Mouse (Mus musculus) CD4-positive, CD25-positive, alpha-beta regulatory T cell, adult 4 months (primary cell): ENCODE data around the gene Best2. TPM values are rescaled to one million over a fixed set of nuclear protein-coding genes. Genes with fewer than 3 reads are reported as not detected.

Experiments
- ATAC-seq: one replicate; pipeline ENCODE4 v1.8.0; 2017
- polyA plus RNA-seq, 2 experiments: library from polyadenylated mRNA; unstranded; fragments of 100-300 nt; shearing (Covaris generic); gene quantifications; one replicate each; pipeline ENCODE4 v1.2.1; 2017

Gene Best2
- polyA plus RNA-seq, 2 experiments from 2014 or later: not detected

DNA sequence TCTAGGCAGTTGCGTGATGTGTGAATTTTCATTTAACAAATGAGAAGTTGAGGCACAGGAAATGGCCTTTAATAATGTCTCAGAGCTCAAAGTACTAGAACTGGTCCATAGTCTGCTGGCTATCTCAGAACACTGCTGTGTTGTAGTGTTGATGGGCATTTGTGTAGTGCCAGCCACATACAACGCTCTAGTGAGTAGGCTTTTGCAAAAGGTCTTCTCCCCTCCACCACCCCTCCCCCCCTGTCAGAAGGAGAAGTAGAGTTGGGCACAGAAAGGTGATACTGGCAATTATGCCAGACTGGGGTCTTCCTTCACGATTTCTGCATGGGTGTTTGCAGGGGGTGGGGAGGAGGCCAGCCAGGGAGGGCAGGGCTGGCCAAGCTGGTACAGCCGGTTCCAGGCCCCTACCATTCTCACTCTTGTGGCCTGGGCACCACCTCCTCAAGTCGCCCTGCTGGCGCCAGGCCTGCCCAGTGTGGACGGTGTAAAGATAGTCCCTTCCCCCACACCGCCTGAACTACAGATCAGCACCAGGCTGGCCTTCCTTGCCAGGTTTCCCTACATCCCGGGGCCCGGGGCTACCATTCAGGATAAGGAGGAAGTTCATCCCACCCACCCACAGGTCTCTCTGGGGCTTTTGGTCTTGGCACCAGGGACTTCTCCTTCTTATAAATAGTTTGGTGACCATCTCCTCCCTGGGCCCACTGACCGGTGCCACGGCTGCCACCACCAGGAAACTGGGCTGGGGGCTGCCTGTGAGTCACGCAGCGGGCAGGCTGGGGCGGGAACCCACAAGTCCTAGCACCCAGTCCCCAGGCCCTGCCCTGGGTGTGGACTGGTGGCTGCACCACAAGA is 32.5 kb downstream of the Best2 start:
- no peak for ATAC-seq

DNA sequence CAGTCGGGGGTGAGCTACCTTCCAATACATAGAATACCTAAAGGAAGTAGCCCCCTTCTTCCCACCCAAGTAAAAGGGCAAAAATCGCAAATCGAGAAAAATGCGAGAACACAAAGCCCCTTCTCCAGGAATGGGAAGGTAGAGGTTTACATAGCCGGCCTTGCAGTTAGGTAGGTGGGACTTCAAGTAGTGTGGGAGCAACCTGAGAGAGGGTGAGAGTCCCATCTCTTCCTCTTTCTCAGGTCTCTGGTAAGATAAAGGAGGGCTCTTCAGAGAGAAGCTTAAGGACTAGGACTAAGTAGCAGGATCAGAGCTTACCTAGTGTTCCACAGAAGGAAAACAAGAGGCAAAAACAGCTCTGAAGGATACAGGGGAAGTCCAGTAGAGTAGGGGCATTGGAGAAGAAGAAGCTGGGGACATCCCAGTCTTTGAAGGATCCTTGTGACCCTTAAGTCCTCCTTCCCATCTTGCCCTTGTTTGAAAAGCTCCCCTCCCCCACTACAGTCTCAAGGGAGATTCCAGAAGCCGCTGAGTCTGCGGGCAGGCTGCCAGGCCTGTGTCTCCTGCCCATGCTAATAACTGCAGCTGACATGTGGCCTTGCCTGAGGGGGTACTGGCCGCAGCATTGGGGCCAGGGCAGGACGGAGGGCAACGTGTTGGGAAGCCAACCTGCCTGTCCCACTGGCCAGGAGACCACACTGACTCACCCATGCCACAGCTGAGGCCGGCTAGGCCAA is 33.5 kb downstream of the Best2 start:
- ATAC-seq: no peak

DNA sequence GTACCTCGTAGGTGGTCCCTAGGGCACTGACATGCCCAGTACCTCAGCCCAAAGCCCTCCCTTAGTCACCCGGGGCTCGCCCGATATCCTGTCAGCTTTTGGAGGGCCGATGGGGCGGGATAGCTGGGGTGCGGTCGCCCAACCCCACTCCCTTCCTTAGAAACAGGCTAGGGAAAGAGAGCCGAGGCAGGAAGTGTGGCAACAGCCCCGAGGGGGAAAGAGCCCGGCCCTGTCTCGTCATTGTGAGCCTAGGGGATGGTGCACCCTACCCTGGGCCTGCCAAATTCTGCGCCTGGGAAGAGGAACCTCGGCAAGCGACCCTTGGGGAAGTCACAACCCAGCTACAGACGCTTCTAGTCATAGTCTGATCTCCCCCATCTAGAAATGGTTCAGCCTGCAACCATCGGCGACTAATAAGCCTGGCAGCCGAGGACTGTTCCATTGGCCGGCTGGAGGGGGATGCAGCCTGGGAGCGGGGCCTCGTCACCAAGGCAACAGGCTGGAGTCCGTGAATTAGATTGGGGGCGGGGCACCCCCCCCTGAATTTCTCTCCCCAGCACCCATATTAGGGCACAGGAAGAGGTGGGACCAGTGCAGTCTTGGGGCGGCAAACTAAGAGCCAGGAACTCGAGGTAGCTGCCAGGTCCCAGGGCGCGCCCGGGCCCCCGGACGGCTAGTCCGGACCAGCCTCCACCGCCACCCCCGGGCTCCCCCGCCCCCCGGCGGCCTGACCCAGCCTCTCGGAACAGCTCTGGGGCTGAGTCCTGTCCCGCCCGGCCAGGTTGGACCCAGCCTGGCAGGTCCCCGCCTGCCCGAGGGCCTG is 34.5 kb downstream of the Best2 start:
- ATAC-seq: peak; percentile 29

DNA sequence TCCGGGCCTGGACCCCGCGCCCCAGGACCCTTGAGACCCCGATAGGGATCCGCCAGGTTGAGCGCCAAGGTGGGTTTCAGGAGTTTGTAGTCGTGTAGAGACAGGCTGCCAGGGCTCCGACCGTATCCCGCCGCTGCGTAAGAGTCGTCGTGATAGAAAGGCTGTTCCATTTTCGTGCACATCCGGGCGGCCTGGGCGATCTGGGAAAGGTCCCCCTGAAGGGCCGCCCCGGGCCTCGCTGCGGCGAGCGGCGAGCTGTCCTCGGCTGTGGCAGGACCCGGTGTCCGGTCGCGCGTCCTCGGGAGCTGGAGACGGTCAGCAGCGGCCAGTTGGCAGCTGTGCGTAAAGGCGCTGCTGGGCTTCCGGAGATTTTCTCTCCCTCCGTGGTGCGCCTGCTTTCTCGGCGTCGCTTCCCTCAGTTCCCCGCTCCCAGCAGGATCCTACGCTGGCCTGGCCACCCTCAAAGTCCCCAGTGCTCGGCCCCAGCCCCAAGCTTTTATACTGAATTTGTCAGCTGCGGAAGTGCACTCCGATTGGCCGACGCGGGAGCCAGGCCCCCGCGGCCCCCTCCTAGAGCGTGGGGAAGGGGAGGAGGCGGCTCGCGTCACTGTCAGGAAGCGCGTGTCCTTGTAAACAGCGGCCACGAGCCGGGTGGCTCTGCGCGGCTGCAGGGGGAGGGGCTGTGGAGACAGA is 35.9 kb downstream of the Best2 start, which contains the start of gene Junb:
Gene Junb (minus strand): TSS at position 471 of the 693 bp plus-strand sequence.
- ATAC-seq: peak; percentile 38

DNA sequence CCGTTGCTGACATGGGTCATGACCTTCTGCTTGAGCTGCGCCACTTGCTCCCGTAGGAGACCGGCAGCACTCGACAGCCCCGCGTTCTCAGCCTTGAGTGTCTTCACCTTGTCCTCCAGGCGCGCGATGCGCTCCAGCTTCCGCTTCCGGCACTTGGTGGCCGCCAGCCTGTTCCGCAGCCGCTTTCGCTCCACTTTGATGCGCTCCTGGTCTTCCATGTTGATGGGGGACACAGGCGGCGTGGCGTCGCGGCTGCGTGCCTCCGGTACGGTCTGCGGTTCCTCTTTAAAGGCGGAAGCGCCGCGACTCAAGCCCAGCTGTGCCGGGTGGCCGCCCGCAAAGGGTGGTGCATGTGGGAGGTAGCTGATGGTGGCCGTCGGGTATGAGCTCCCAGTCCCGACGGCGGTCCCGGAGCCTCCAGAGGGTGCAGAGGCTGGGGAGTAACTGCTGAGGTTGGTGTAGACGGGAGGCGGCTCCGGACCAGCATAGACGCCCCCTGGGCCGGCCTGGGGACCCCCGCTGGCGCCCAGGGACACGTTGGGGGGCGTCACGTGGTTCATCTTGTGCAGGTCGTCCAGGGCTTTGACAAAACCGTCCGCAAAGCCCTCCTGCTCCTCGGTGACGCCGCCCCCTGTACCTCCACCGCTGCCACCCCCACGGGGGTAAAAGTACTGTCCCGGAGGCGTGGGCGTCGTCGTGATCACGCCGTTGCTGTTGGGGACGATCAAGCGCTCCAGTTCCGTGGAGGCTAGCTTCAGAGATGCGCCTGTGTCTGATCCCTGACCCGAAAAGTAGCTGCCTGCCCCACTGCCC is 36.7 kb downstream of the Best2 start:
- peak; percentile 5 for ATAC-seq

DNA sequence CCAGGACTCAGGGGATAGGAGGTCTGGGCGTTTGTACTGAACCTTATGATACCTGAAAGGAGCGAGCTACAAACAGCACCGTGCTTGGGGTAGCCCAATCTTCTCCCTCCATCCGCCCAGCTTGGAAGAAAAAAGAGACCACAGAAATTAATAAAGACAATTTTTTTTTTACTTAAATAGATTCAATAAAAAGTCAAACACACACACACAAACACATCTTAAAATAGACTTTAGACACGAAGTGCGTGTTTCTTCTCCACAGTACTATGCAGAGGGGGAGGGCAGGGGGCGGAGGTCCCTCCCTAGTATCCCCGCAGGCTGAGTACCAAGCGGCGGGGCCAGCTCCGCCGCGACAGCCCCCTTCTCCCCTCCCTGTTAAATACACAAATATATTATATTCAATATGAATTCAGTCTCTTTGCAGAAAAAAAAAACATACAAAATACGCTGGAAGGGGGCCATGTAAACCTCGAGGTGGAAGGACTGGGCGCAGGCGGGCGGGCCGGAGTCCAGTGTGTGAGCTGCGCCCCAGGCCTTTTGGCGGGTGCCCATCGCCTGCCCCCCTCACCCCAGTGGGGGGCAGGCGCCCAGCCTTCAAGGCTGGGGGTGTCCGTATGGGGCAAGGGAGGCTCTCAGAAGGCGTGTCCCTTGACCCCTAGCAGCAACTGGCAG is 37.4 kb downstream of the Best2 start:
- ATAC-seq: peak; percentile 0

DNA sequence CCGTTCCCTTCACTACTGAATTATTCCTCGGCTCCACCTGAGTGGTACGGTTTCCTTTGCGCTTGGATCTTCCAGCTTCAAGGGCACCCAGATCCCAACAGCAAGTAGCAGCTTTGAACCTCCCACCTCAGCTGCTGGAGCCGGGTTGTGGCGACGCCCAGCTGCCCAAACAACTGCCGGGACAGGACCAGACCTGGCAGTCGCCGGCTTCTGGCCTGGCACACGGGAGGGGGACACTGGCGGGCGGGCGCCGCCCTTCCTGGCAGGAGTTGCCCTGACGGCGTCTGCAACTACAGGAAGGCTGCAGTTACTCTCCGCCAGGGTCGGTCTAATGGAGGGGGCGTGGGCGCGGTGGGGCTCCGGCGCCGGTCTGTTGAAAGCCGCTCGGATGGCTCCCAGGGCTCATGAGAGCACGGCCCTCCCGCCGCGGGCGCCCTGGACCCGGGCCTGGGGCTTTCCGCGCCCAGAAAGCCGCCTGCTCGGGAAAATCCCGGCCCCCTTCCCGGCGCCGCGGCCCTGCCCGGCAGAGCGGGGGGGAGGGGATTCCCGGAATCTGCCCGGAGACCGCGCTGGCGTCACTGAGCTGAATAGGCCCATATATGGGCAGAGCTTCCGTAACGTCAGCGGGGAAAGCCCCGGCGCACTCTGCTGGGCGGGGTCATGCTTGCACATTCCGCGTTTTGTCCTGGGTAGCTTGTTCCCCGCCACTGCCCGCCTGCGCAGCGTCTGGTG is 38.1 kb downstream of the Best2 start:
- ATAC-seq: peak; percentile 51

DNA sequence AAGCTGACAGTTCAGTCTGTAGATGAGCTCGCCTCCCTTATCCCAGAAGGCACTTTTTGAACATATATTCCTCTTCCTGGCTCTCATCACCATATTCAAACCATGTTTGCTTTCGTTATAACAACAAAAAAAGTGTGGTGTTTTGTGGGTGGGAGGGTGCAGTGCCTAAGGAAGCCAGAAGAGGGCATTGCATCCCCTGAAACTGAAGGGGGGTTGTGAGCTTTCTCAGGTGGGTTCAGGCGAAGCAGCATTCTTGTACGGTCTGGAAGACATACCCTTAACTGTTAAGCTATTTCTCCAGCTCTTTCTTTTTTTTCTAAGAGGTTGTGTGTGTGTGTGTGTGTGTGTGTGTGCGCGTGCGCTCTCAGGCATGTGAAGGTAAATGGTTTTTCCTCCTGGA is 38.9 kb downstream of the Best2 start:
- ATAC-seq: no peak

- ATAC-seq: no peak
Observed at GRCm38 (mm10) chr8:84974543-84975142, 39.7 kb downstream of the Best2 start.

DNA sequence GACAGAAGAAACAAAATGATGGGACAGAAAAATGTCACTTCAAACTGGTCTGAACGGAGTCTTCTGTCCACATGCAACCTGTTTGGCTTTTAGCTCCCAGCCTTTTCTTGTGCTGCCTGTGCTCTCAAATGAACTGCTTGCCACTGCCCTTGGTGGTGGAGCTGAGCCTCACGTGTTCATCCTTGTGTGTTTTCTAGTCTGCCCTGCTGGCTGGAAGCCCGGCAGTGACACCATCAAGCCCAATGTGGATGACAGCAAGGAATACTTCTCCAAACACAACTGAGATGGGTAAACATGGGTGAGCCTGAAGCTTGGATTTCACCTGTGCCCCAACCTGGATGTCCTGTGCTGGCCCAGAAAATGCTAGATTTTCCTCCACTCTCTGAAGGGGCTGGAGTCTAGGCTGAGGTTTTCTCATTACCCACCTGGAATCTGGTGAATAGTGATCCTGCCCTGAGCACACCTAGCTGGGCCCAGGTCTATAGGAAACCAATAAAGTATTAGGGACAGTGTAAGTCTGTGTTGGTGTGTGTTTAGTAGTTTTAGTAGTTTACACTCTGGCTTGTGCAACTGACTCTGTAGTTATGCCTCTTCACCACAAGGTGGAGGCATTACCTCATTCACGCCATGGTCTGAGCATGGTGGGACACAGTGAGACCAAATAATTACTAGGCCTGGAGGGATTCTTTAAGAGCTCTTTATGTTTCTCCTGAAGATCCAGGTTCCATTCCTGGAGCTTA is 40.4 kb downstream of the Best2 start:
- no peak for ATAC-seq

GRCm38 (mm10) chr8:84973079-84973478 is 41.3 kb downstream of the Best2 start:
- ATAC-seq: no peak

DNA sequence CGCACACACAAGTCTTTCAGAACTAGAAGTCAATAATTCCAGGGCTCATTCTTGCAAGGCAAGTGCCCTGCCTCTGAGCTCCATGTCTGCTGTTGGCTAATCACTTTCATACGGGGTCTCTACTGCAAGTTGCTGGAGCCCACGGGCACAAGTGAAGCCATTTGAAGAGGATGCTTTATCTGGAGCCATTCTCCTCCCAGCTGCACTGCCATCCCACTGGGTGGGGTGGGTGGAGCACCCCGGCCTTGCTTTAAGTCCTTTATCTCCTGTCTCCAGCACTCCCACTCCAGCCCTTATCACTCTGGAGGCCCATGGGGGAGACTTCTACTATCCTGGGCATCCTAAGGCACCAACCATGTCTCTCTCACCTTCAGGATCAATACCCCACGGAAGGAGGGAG is 43.4 kb downstream of the Best2 start:
- ATAC-seq: no peak

DNA sequence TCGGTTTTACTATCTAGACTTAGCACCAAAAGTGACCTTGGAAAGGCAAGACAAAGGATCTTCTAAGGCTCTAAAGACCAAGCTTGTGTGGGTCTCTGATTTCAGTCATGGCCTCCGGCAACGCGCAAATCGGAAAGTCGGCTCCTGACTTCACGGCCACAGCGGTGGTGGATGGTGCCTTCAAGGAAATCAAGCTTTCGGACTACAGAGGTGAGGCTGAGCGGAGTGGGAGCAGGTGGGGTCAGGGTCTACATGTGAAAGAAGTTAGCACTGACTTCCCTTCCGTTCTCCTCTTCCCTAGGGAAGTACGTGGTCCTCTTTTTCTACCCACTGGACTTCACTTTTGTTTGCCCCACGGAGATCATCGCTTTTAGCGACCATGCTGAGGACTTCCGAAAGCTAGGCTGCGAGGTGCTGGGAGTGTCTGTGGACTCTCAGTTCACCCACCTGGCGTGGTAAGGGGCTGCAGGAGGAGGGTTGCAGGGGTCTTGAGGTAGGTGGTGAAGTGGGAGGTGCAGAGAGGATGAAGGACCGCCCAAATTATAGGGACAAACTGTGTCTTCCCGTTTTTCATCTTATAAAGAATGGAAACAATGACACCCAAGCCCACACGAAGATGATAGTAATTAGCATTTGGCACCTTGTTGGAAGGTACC is 44.1 kb downstream of the Best2 start:
- no peak for ATAC-seq

- ATAC-seq: peak; percentile 39
Observed at GRCm38 (mm10) chr8:84969241-84970134, 44.8 kb downstream of the Best2 start, which contains the start of the genes Gm49661, Prdx2 and Rnaseh2a. Gm49661 (minus strand) TSS chr8:84969433. Prdx2 (plus strand) TSS chr8:84969587. Rnaseh2a (minus strand) TSS chr8:84969767.

DNA sequence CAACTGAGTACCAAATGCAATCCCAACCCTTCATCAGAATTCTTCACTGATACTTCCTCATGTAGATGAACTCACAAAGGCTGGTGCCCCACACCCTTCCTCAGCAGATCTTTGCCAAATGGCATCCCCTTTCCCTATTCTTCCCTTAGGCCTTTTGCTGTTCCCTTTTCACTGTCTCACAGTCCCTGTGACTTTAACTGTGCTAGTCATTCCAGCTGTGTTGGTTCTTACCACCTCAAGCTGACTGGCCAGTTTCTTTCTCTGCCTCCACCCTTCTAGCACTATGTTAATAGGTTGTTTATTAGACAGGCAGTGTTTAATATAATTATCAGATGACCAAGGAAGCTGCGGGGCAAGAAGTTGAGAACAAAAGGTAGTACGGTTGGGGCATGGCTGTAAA is 45.7 kb downstream of the Best2 start:
- no peak for ATAC-seq

DNA sequence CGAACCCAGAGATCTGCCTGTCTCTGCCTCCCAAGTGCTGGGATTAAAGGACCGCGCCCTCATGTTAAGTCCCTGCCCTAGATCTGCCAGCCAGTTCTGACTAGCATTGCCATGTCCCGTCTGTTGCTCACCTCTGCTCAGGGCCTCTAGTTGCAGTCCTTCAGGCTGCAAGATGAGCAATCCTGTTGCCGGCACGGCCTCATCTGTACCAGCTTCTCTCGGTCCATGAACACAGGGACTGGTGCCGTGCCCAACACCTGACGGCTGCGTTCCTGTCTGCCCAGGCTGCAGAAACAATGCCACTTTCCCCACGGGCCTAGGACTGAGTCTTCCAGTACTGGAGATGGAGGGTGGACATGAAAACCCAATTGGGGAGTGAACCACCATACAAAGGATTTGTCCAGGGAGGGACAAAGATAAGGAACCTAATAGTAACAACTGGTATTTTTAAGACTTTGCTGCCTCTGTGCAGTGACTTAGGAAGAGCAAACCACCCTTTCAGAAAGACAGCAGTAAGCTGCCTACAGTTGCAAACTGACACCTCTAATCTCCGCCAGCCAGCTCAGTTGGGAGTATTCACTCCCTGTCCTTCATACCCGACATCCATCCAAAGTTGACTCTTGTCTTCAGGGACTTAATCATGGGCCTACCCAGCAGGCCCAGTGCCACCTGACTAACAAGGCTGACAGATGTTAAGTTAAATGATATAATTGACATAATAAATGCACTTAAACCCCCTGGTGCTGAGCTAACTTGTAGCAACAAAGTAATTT is 46.6 kb downstream of the Best2 start:
- ATAC-seq: no peak
